Mouse (Mus musculus): ENCODE results near the gene 1700016K19Rik. TPM values are rescaled to one million over a fixed set of nuclear protein-coding genes. Genes with fewer than 3 reads are reported as not detected.

The 1700016K19Rik gene
- polyA plus RNA-seq, 2 experiments: 0.76 to 0.87 TPM

GRCm38 (mm10) chr11:76025080-76025583, 25.4 kb downstream of the 1700016K19Rik start:
- TF ChIP-seq POLR2A (IDR thresholded peaks at IDR 0.05; ENCODE audit: borderline replicate concordance, extremely low read depth, insufficient read depth, insufficient read length): no peak
- ATAC-seq (ENCODE audit: low FRiP score, low read depth) (no peak), DNase-seq (ENCODE audit: low spot score) (no peak)
- Histone ChIP-seq H3K9ac (ENCODE audit: low read depth, low read length, severe bottlenecking) (no peak overlapping the region), H3K4me2 (replicated peaks; ENCODE audit: low read depth, low read length, severe bottlenecking) (peak overlapping the region; percentile 89; the same call in 1 of the 2 replicates), H3K9me3 (ENCODE audit: control insufficient read depth, low read length) (no peaks in the 10 kb centered on the region), H3K4me3 (replicated peaks; ENCODE audit: low read length) (no peak overlapping the region), H3K4me1 (ENCODE audit: control insufficient read depth, insufficient read depth, low read length) (peaks cover 19% of the 10 kb centered on the region), H3K27me3 (ENCODE audit: control insufficient read depth, insufficient read depth, low read length) (no peaks in the 10 kb centered on the region), H3K36me3 (ENCODE audit: control insufficient read depth, insufficient read depth, low read length) (peaks cover 18% of the 10 kb centered on the region), H3K27ac (replicated peaks; ENCODE audit: low read depth, low read length) (no peak overlapping the region)
- WGBS: 85% methylated on average over 7 of the region's 7 CpGs

GRCm38 (mm10) chr11:76026527-76027138, 26.9 kb downstream of the 1700016K19Rik start:
- Histone ChIP-seq H3K4me1 (ENCODE audit: control insufficient read depth, insufficient read depth, low read length) (peaks cover 16% of the 10 kb centered on the region), H3K27ac (replicated peaks; ENCODE audit: low read depth, low read length) (peak overlapping the region; percentile 79; the same call in 1 of the 2 replicates), H3K4me3 (replicated peaks; ENCODE audit: low read length) (peak overlapping the region; percentile 85), H3K4me2 (replicated peaks; ENCODE audit: low read depth, low read length, severe bottlenecking) (peak overlapping the region; percentile 89), H3K36me3 (ENCODE audit: control insufficient read depth, insufficient read depth, low read length) (peaks cover 15% of the 10 kb centered on the region), H3K27me3 (ENCODE audit: control insufficient read depth, insufficient read depth, low read length) (no peaks in the 10 kb centered on the region), H3K9ac (ENCODE audit: low read depth, low read length, severe bottlenecking) (peak overlapping the region; percentile 86), H3K9me3 (ENCODE audit: control insufficient read depth, low read length) (no peaks in the 10 kb centered on the region)
- DNase-seq (ENCODE audit: low spot score) (no peak), ATAC-seq (ENCODE audit: low FRiP score, low read depth) (no peak)
- no peak for TF ChIP-seq POLR2A (IDR thresholded peaks at IDR 0.05; ENCODE audit: borderline replicate concordance, extremely low read depth, insufficient read depth, insufficient read length)
- 2% methylated on average over 12 of the region's 14 CpGs for WGBS

- peaks cover 16% of the 10 kb centered on the region for H3K4me1 ChIP-seq (ENCODE audit: control insufficient read depth, insufficient read depth, low read length)
- WGBS: 1% methylated on average over 55 of the region's 112 CpGs
- H3K9me3 ChIP-seq (ENCODE audit: control insufficient read depth, low read length): no peaks in the 10 kb centered on the region
- TF ChIP-seq POLR2A (IDR thresholded peaks at IDR 0.05; ENCODE audit: borderline replicate concordance, extremely low read depth, insufficient read depth, insufficient read length): no peak
- H3K36me3 ChIP-seq (ENCODE audit: control insufficient read depth, insufficient read depth, low read length): peaks cover 10% of the 10 kb centered on the region; the same call in 1 of the 2 replicates
- ATAC-seq (ENCODE audit: low FRiP score, low read depth) (peak; percentile 91), DNase-seq (ENCODE audit: low spot score) (peak; percentile 84)
- no peaks in the 10 kb centered on the region for H3K27me3 ChIP-seq (ENCODE audit: control insufficient read depth, insufficient read depth, low read length)
- peak within 1 kb of the TSS; percentile 79 for H3K27ac ChIP-seq (replicated peaks; ENCODE audit: low read depth, low read length)
- H3K9ac ChIP-seq (ENCODE audit: low read depth, low read length, severe bottlenecking): peak within 1 kb of the TSS; percentile 86
- peak within 1 kb of the TSS; percentile 85 for H3K4me3 ChIP-seq (replicated peaks; ENCODE audit: low read length)
- peak within 1 kb of the TSS; percentile 89 for H3K4me2 ChIP-seq (replicated peaks; ENCODE audit: low read depth, low read length, severe bottlenecking)
Observed at GRCm38 (mm10) chr11:76027139-76028071, 27.7 kb downstream of the 1700016K19Rik start, which contains the start of gene Rflnb. TSS of gene Rflnb (minus strand) at chr11:76027782.

GRCm38 (mm10) chr11:76028072-76028465, 28.4 kb downstream of the 1700016K19Rik start:
- Histone ChIP-seq H3K9ac (ENCODE audit: low read depth, low read length, severe bottlenecking) (peak overlapping the region; percentile 86), H3K27me3 (ENCODE audit: control insufficient read depth, insufficient read depth, low read length) (no peaks in the 10 kb centered on the region), H3K9me3 (ENCODE audit: control insufficient read depth, low read length) (no peaks in the 10 kb centered on the region), H3K4me3 (replicated peaks; ENCODE audit: low read length) (peak overlapping the region; percentile 85), H3K4me2 (replicated peaks; ENCODE audit: low read depth, low read length, severe bottlenecking) (peak overlapping the region; percentile 89), H3K27ac (replicated peaks; ENCODE audit: low read depth, low read length) (peak overlapping the region; percentile 79), H3K36me3 (ENCODE audit: control insufficient read depth, insufficient read depth, low read length) (peaks cover 10% of the 10 kb centered on the region; the same call in 1 of the 2 replicates), H3K4me1 (ENCODE audit: control insufficient read depth, insufficient read depth, low read length) (peaks cover 16% of the 10 kb centered on the region)
- peak; percentile 52 for DNase-seq (ENCODE audit: low spot score)
- no peak; the same call in 1 of the 2 replicates for ATAC-seq (ENCODE audit: low FRiP score, low read depth)
- no peak for TF ChIP-seq POLR2A (IDR thresholded peaks at IDR 0.05; ENCODE audit: borderline replicate concordance, extremely low read depth, insufficient read depth, insufficient read length)
- 2% methylated on average over 11 of the region's 14 CpGs for WGBS

- Histone ChIP-seq H3K27ac (replicated peaks; ENCODE audit: low read depth, low read length) (no peak overlapping the region), H3K4me3 (replicated peaks; ENCODE audit: low read length) (no peak overlapping the region), H3K4me2 (replicated peaks; ENCODE audit: low read depth, low read length, severe bottlenecking) (no peak overlapping the region), H3K36me3 (ENCODE audit: control insufficient read depth, insufficient read depth, low read length) (no peaks in the 10 kb centered on the region), H3K27me3 (ENCODE audit: control insufficient read depth, insufficient read depth, low read length) (no peaks in the 10 kb centered on the region), H3K9ac (ENCODE audit: low read depth, low read length, severe bottlenecking) (no peak overlapping the region), H3K9me3 (ENCODE audit: control insufficient read depth, low read length) (no peaks in the 10 kb centered on the region), H3K4me1 (ENCODE audit: control insufficient read depth, insufficient read depth, low read length) (no peaks in the 10 kb centered on the region)
- no peak for TF ChIP-seq POLR2A (IDR thresholded peaks at IDR 0.05; ENCODE audit: borderline replicate concordance, extremely low read depth, insufficient read depth, insufficient read length)
- ATAC-seq (ENCODE audit: low FRiP score, low read depth) (no peak), DNase-seq (ENCODE audit: low spot score) (no peak)
- 81% methylated on average over 6 of the region's 6 CpGs for WGBS
Observed at GRCm38 (mm10) chr11:76033359-76033758, 33.6 kb downstream of the 1700016K19Rik start.

Data from limb, embryonic 14.5 days (tissue).